Mouse (Mus musculus) liver, embryonic 14.5 days (tissue): ENCODE data around the gene Rufy2.

Experiments used
- CTCF ChIP-seq: IDR thresholded peaks from 2 replicates; pipeline ENCODE4 v1.5.1; 2016; ENCODE audit warnings: antibody characterized with exemption, low read depth, control low read depth
- EP300 ChIP-seq: IDR thresholded peaks from 2 replicates; pipeline ENCODE4 v1.6.1; 2016; ENCODE audit warnings: antibody characterized with exemption, low read depth

- 0 out of 2 replicates have a peak, but pooled peaks have one; percentile 9 for TF ChIP-seq CTCF
- TF ChIP-seq EP300: no peak
Observed at GRCm38 (mm10) chr10:63014168-63014567, 34.1 kb downstream of the Rufy2 start.
